Mouse (Mus musculus): ENCODE measurements at regions not wholly inside any gene's neighbourhood (a gene's known extent, or its start where the extent isn't known, plus 50 kb on each side); places are given as distances from the start of the nearest gene placed in this dataset.

DNA sequence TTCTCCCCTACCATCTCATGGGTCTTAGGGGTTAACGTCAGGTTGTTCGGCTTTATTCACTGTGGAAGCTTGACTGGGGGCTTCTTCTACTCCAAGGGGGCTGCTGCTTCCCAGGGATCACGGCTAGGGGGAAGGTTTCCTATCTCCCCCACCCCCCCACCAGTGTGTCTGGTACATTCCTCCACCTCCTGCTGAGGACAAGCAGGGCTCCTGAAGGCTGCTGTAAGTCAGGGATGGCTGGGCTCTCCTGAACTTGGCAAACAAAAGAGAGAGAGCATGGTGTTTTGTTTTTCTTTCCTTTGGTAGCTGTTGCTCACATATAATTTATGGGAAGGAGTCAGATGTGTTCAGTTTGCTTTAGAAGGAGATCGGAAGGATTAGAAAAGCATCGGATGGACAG is 54.7 kb upstream of the Commd3 start:
- Histone ChIP-seq H3K27me3 (ENCODE audit: control insufficient read depth, insufficient read depth, low read length, poor library complexity, severe bottlenecking) (no peaks in the 10 kb centered on the region), H3K36me3 (ENCODE audit: control insufficient read depth, insufficient read depth, low read length, poor library complexity, severe bottlenecking) (no peaks in the 10 kb centered on the region), H3K4me3 (ENCODE audit: low read depth, low read length) (no peak overlapping the region), H3K9ac (ENCODE audit: low read depth, poor library complexity, severe bottlenecking) (no peak overlapping the region), H3K27ac (ENCODE audit: insufficient read depth, low read length) (no peak overlapping the region), H3K4me1 (ENCODE audit: control insufficient read depth, insufficient read depth, low read length) (peaks cover 2% of the 10 kb centered on the region), H3K9me3 (replicated peaks; ENCODE audit: control insufficient read depth, insufficient read depth, low read length, poor library complexity, severe bottlenecking) (no peaks in the 10 kb centered on the region)
- TF ChIP-seq POLR2A (IDR thresholded peaks at IDR 0.05; ENCODE audit: insufficient read depth, low read length) (no peak), EP300 (IDR thresholded peaks at IDR 0.05; ENCODE audit: insufficient read depth, low read depth, low read length) (no peak), CTCF (IDR thresholded peaks at IDR 0.05; ENCODE audit: low read depth, low read length) (no peak)

DNA sequence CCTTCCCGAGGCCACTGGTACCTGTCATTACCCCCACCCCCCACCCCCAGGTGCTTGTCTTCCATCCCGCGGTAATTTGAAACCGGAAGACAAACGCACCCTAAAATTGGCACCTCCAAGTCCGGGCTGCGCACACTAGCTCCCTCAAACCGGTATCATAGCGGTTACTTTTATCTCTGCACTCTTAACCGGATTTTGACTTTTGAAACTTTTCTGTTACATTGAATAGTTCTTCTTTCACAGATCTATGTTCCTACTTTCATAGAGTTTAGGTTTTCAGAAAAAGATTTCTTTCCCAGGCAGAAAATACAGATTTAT is 62.4 kb upstream of the Commd3 start:
- Histone ChIP-seq H3K36me3 (ENCODE audit: control insufficient read depth, insufficient read depth, low read length, poor library complexity, severe bottlenecking) (no peaks in the 10 kb centered on the region), H3K27ac (ENCODE audit: insufficient read depth, low read length) (no peak overlapping the region), H3K9ac (ENCODE audit: low read depth, poor library complexity, severe bottlenecking) (no peak overlapping the region), H3K27me3 (ENCODE audit: control insufficient read depth, insufficient read depth, low read length, poor library complexity, severe bottlenecking) (peaks cover 15% of the 10 kb centered on the region), H3K4me1 (ENCODE audit: control insufficient read depth, insufficient read depth, low read length) (no peaks in the 10 kb centered on the region), H3K4me3 (ENCODE audit: low read depth, low read length) (0 out of 2 replicates have a peak overlapping the region, but pooled peaks have one; percentile 53), H3K9me3 (replicated peaks; ENCODE audit: control insufficient read depth, insufficient read depth, low read length, poor library complexity, severe bottlenecking) (no peaks in the 10 kb centered on the region)
- TF ChIP-seq CTCF (IDR thresholded peaks at IDR 0.05; ENCODE audit: low read depth, low read length) = no peak
- TF ChIP-seq POLR2A (IDR thresholded peaks at IDR 0.05; ENCODE audit: insufficient read depth, low read length) = no peak
- no peak for TF ChIP-seq EP300 (IDR thresholded peaks at IDR 0.05; ENCODE audit: insufficient read depth, low read depth, low read length)

DNA sequence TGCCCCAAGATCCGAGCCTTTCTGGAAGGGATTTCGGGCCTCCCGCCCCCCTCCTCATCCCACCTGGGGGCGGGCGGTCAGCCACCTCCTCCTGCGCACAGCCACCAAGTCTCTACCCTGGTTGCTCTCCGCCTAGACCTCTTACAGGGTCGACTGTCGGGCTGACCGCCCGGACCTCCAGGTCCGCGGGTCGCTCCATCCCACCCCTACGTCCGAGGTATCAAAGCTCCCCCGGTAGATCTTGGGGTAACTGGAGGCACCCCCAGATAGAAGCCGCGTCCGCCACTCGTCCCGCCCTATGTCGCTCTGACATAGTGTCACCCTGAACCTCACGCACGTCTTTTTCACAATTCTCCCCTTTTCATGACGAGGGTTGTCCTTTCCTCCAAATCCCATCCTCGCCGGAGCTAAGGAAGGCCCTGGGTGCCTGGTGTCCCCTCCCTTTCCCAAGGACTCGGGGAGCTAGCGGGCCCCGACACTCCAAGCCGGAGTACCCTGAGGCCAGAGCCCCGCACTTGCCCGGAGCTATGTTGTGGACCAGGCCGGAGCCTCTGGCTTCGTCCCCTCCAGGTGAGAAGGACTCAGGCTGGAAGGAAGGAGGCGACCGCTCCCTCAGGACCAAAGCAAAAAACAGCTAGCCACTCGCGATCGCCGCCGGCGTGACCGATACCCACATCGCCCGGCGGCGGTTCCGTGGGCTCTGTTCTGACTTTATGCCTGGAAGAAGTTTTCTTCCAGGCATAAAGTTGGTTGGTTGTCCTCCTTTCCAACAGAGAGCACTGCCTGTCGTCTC is 62.9 kb upstream of the Commd3 start:
- H3K27me3 ChIP-seq (ENCODE audit: control insufficient read depth, insufficient read depth, low read length, poor library complexity, severe bottlenecking) = peaks cover 15% of the 10 kb centered on the region
- H3K9me3 ChIP-seq (replicated peaks; ENCODE audit: control insufficient read depth, insufficient read depth, low read length, poor library complexity, severe bottlenecking) = no peaks in the 10 kb centered on the region
- no peak overlapping the region for H3K9ac ChIP-seq (ENCODE audit: low read depth, poor library complexity, severe bottlenecking)
- no peaks in the 10 kb centered on the region for H3K36me3 ChIP-seq (ENCODE audit: control insufficient read depth, insufficient read depth, low read length, poor library complexity, severe bottlenecking)
- TF ChIP-seq CTCF (IDR thresholded peaks at IDR 0.05; ENCODE audit: low read depth, low read length) = no peak
- no peak for TF ChIP-seq EP300 (IDR thresholded peaks at IDR 0.05; ENCODE audit: insufficient read depth, low read depth, low read length)
- no peak for TF ChIP-seq POLR2A (IDR thresholded peaks at IDR 0.05; ENCODE audit: insufficient read depth, low read length)
- H3K4me1 ChIP-seq (ENCODE audit: control insufficient read depth, insufficient read depth, low read length) = no peaks in the 10 kb centered on the region
- no peak overlapping the region for H3K27ac ChIP-seq (ENCODE audit: insufficient read depth, low read length)
- H3K4me3 ChIP-seq (ENCODE audit: low read depth, low read length) = peak overlapping the region; percentile 53

DNA sequence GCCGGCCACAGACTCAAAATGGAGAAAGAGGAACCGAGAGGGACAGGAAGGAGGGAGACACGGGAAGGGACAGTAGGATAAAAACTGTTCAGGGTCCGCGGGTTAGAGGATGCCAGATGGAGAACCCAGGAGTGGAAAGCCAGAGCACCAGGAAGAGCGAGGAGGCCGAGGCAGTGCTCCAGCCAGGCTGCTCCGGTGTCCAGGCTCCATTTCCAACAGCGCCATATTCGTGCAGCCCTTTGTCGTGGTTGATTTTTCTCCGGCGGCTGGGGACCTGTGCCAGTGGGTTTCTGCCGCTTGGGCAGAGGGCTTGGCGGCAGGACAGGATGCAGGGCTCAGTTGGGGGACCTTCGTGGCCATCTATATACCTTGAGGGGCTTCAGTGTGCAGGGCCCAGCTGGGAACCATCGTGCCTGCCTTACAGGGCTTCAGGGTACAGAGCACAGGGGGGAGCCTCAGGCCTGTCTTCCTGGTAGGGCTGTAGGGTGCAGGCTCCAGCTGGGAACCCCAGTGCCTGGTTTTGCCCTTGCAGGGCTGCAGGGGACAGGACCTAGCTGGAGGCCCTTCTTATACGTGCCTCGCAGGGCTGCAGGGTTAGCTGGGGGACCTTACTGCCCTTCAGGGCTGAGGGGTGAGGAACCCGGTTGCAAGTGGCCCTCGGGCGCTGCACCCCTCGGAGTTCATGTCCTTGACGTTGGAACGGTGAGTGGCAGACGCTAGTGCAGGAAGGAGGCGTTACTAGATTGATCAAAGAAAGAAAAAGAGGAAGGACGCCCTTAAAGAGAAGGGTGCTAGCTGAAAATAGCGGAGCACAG is 63.7 kb upstream of the Commd3 start:
- Histone ChIP-seq H3K27me3 (ENCODE audit: control insufficient read depth, insufficient read depth, low read length, poor library complexity, severe bottlenecking) (peaks cover 17% of the 10 kb centered on the region), H3K4me3 (ENCODE audit: low read depth, low read length) (peak overlapping the region; percentile 53)
- no peak for TF ChIP-seq POLR2A (IDR thresholded peaks at IDR 0.05; ENCODE audit: insufficient read depth, low read length)
- no peak for TF ChIP-seq EP300 (IDR thresholded peaks at IDR 0.05; ENCODE audit: insufficient read depth, low read depth, low read length)
- TF ChIP-seq CTCF (IDR thresholded peaks at IDR 0.05; ENCODE audit: low read depth, low read length) = no peak

DNA sequence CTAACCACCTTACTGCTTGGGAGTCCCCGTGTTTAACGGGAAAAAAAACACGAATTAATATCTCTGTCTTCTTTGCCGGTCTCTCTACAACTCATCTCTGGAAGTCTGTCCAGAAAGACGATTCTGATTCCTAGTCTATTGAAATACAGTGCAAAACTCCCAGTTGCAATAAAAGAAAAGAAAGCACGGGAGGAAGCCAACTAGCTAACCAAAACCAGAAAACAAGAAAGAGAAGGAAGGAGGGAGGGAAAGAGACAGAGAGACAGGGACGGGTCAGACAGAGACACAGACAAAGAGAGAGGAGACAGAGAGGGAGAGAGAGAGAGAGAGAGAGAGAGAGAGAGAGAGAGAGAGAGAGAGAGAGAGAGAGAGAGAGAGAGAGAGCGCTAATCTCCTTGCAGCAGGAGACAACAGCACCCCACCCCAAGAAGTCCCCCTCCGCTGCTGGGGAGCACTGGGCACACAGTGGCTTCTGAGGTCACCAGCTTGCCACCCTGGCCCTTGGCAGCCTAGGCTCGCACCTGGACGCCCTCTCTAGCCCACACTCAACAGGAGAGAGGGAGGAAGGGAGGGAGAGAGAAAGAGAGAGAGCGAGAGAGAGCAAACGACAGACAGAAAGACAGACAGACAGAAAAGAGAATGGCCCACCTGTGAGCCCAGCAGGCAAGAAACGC is 64.5 kb upstream of the Commd3 start:
- Histone ChIP-seq H3K4me1 (ENCODE audit: control insufficient read depth, insufficient read depth, low read length) (no peaks in the 10 kb centered on the region), H3K9ac (ENCODE audit: low read depth, poor library complexity, severe bottlenecking) (no peak overlapping the region), H3K27ac (ENCODE audit: insufficient read depth, low read length) (no peak overlapping the region), H3K36me3 (ENCODE audit: control insufficient read depth, insufficient read depth, low read length, poor library complexity, severe bottlenecking) (no peaks in the 10 kb centered on the region), H3K27me3 (ENCODE audit: control insufficient read depth, insufficient read depth, low read length, poor library complexity, severe bottlenecking) (peaks cover 17% of the 10 kb centered on the region), H3K9me3 (replicated peaks; ENCODE audit: control insufficient read depth, insufficient read depth, low read length, poor library complexity, severe bottlenecking) (no peaks in the 10 kb centered on the region), H3K4me3 (ENCODE audit: low read depth, low read length) (peak overlapping the region; percentile 53)
- TF ChIP-seq POLR2A (IDR thresholded peaks at IDR 0.05; ENCODE audit: insufficient read depth, low read length) = no peak
- no peak for TF ChIP-seq EP300 (IDR thresholded peaks at IDR 0.05; ENCODE audit: insufficient read depth, low read depth, low read length)
- TF ChIP-seq CTCF (IDR thresholded peaks at IDR 0.05; ENCODE audit: low read depth, low read length) = no peak

More for the DNA sequence above, 63.7 kb upstream of the Commd3 start:
- no peaks in the 10 kb centered on the region for H3K36me3 ChIP-seq (ENCODE audit: control insufficient read depth, insufficient read depth, low read length, poor library complexity, severe bottlenecking)
- no peak overlapping the region for H3K27ac ChIP-seq (ENCODE audit: insufficient read depth, low read length)
- no peaks in the 10 kb centered on the region for H3K4me1 ChIP-seq (ENCODE audit: control insufficient read depth, insufficient read depth, low read length)
- peak overlapping the region; percentile 9; the same call in 1 of the 2 replicates for H3K9ac ChIP-seq (ENCODE audit: low read depth, poor library complexity, severe bottlenecking)
- no peaks in the 10 kb centered on the region for H3K9me3 ChIP-seq (replicated peaks; ENCODE audit: control insufficient read depth, insufficient read depth, low read length, poor library complexity, severe bottlenecking)
